Mouse (Mus musculus) splenic B cell, adult 2 months (primary cell): ENCODE results near the gene Clnk.
A peak's percentile ranks its signal among the peaks of the same experiment; 100 is the strongest.
"Not testable (repeated sequence)": the region's sequence is repeated elsewhere in the genome, so short reads cannot be mapped to it uniquely, and the experiment has no call there.

Source experiments
- DNase-seq: peaks from one replicate; pipeline ENCODE4 v3.0.0-alpha.2; 2011; ENCODE audit warnings: low read depth, low spot score
- H3K27me3 ChIP-seq: 2 replicates; pipeline ENCODE4 v1.6.1; 2012; ENCODE audit warnings: mild to moderate bottlenecking, low read length, moderate library complexity, mixed read lengths; ENCODE audit not compliant: control insufficient read depth, poor library complexity, insufficient read depth, severe bottlenecking
- H3K36me3 ChIP-seq: 2 replicates; pipeline ENCODE4 v1.6.1; 2012; ENCODE audit warnings: mild to moderate bottlenecking, low read length, moderate library complexity, mixed read lengths; ENCODE audit not compliant: control insufficient read depth, poor library complexity, insufficient read depth, severe bottlenecking

Clnk gene

DNA sequence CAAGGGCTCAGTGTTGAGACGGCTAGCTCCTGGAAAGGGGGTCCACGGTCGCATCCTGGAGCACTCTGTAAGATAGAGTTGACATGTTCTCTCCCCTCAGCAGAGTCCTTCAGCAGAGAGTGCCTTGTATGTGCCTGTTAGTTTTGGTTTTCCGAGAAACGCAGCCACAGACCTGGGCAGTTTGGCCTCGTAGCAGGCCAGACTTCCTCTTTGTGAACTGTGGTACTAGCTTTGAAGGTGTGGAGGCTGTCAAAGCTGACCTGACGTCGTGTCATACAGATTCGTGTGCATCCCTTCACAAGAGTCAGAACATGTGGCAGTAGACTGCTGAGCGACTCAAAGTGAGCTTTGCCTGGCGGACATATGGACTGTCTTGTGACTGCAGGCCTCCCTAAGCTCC, at the start of gene Clnk:
TSS of gene Clnk (minus strand) at position 191 of the 400 bp plus-strand sequence.
- peak; percentile 19 for DNase-seq
- Histone ChIP-seq H3K36me3 (no peaks in the 10 kb centered on the region), H3K27me3 (no peaks in the 10 kb centered on the region)

DNA sequence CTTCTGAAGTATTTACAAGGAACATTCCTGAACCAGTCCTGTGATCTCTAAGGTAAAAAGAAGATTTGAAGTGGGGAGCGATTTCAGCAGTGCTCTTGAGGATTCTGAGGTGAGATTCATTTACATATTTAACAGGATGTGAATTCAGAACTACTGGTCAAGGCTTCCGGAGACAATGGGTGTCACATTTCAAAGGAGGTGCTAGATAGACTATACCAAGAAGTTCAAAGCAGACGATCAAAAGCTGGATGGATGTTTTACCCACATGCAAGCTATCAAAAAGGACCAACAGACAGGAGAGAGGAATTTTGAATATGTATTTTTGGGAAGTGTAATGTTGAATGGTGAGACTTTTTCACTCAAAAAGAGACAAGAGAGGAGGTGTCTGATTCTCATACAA, 28.7 kb upstream of the Clnk start:
- H3K27me3 ChIP-seq = no peaks in the 10 kb centered on the region
- no peak for DNase-seq

DNA sequence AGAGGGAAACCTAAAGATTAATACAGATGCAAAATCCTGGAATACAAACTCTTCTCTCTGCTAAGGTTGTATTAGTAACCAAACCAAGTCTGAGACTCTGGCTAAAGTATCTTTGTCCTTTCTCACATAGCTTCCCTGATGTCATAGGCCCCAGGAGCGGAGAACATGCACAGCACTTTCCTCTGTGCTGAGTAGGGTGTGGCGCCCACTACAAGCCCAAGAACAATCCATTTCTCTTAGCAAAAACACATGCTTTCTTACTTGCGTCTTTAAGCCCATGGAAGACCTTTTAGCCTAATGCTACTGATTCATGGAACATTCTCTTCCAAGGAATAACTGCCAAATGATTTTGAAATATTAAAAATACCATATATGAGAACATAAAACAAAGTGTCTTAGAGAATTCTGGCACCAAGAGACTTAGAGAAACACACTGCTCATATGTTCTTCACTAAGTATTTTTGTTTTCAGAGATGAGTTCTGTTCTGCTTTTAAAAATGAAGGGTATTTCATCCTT, 28.0 kb upstream of the Clnk start:
- DNase-seq = no peak
- Histone ChIP-seq H3K27me3 (no peaks in the 10 kb centered on the region), H3K36me3 (no peaks in the 10 kb centered on the region)

More for the DNA sequence above, 28.7 kb upstream of the Clnk start:
- no peaks in the 10 kb centered on the region for H3K36me3 ChIP-seq

DNA sequence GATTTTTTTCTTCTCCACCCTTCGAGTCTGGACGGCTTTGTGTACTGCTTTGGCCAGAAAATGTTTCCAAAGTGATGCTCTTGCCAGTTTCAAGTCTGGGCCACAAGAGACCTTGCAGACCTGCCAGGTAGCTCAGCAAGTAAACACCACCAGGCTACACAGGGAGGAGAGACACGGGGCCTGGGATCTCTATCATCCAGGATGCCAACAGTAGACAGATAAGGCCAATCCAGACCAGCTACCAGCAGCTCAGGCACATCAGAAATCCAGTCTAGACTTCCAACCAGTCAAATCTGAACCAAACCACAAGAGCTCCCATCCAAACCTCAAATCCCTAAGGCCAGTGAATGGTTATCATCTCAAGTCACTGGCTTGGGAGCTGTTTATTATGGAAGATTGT, 26.3 kb upstream of the Clnk start:
- no peaks in the 10 kb centered on the region for H3K36me3 ChIP-seq
- DNase-seq = no peak
- H3K27me3 ChIP-seq = no peaks in the 10 kb centered on the region

GRCm38 (mm10) chr5:38899051-38899450, 22.4 kb upstream of the Clnk start:
- Histone ChIP-seq H3K36me3 (no peaks in the 10 kb centered on the region), H3K27me3 (no peaks in the 10 kb centered on the region)
- DNase-seq = no peak

DNA sequence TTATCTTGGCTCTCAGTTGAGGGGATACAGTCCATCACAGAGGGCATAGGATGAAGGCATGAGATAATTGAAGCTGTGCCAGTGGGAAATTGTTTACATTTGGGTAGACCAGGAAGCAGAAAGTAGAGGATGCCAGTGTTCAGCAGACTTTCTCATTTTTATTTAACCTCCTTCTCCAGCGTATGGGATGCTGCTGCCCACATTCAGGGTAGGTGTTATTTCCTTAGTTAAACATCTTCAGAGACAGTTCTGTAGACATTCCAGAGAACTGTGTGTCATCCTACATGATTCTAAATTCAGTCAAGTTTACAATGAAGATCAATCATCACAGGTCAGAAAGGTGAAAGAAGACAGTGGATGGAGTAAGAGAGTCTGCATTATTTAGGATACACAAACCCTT, 12.0 kb upstream of the Clnk start:
- DNase-seq = no peak
- Histone ChIP-seq H3K36me3 (no peaks in the 10 kb centered on the region), H3K27me3 (no peaks in the 10 kb centered on the region)

DNA sequence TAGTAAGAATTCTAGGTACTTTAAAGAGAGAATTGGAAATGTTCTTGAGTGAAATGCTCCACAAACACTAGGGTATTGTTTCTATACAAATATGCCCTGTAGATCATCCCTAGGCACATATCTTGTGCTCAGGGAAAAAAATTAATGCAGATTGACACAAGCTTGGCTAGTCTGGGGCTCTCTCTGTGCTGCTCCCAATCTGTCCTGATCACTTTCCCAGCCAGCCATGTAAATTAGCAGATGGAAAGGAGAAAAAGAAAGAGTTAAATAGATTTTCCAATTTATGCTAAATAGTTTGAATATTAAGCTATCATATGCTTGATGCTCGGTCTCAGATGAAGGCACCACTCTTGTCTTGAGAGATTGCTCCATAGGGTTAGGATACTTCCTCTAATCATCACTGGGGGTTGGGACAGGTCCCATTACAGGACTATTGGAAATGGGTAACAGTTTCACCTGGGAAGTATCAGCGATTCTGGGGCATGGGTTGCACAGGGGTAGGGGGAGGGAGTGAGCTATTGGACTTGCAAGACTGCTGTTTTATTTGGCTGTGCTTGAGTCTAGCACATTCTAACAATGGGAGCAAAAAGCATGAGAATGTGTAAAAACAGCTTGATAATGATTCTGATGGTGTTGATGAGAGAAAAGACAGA, 10.1 kb upstream of the Clnk start:
- DNase-seq = no peak
- no peaks in the 10 kb centered on the region for H3K27me3 ChIP-seq
- H3K36me3 ChIP-seq = no peaks in the 10 kb centered on the region

- not testable (repeated sequence) for H3K36me3 ChIP-seq, DNase-seq, H3K27me3 ChIP-seq
These were observed 6.0 kb upstream of the Clnk start for GRCm38 (mm10) chr5:38882635-38883034.

GRCm38 (mm10) chr5:38881728-38882620, 5.4 kb upstream of the Clnk start:
- Histone ChIP-seq H3K36me3 (no peaks in the 10 kb centered on the region), H3K27me3 (no peaks in the 10 kb centered on the region)
- no peak for DNase-seq

DNA sequence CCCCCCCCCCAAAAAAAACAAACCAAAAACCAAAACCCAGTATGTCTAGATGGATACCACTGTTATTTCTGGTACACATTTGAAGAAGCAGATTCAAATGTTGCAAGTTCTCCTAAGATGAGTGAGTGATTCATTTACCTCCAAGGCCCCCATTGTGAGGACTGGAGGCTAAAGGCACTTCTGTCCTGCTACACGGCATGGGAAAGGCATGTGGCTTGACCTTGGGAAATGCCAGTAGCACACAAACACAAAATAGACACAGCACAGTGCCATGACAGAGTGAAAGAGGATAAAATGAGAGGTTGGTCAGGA, 4.8 kb upstream of the Clnk start:
- no peak for DNase-seq
- no peaks in the 10 kb centered on the region for H3K27me3 ChIP-seq

GRCm38 (mm10) chr5:38879989-38880706, 3.5 kb upstream of the Clnk start:
- DNase-seq = no peak
- Histone ChIP-seq H3K36me3 (no peaks in the 10 kb centered on the region), H3K27me3 (no peaks in the 10 kb centered on the region)

More for the DNA sequence above, 4.8 kb upstream of the Clnk start:
- H3K36me3 ChIP-seq = no peaks in the 10 kb centered on the region

DNA sequence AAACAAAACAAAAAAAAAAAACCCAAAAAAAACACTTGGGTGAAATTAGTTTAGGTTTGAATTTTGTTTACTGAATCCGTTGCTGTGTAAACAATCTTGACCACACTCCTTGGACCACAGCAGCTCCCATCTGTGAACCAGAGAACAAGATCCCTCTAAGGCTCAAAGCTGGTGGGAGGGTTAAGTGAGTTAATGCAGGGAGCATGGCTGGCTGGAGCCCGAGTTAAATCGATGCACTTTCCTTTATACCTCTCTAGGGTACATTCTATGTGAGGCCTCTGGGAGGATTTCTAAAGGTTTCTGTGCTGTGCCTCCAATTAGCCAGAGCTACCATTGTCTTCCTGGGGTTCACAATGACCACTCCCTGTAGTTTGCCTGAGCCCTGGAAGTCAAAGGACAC, 1.2 kb downstream of the Clnk start:
- no peaks in the 10 kb centered on the region for H3K36me3 ChIP-seq
- no peak for DNase-seq
- no peaks in the 10 kb centered on the region for H3K27me3 ChIP-seq

DNA sequence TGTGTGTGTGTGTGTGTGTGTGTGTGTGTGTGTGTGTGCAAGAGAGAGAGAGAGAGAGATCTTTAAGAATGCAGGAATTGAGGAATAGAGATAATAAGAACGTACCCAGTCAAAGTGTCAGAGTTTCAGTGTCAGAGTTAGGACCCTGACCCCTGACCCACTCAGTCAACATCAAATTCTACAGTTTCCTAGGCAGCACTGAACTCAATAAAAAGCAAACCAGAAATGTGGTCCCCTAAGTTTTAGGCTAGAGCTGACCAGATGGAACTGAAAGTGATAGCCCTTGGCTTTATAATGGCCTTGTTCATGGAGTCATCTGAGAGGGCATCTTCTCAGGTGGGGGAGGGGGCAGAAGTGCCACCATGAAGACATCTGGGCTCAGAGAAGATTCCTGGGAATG, 1.7 kb downstream of the Clnk start:
- DNase-seq = no peak
- H3K36me3 ChIP-seq = no peaks in the 10 kb centered on the region

DNA sequence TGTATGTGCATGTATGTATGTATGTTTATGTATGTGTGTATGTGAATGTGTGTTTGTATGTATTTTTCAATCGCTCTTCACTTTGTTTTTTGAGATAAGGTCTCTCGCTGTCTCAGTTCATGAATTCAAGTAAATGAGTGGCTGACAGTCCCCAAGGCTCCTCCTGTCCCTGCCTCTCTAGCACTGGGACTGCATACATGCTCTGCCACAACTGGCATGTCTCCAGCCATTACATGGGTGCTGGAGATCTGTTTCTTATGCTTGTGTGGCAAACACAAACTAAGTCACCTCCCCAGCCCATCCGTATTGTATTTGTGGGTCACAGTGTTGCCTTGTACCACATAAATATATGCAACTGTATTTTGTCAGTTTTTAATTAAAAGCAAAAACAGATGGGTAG, 3.7 kb downstream of the Clnk start:
- Histone ChIP-seq H3K36me3 (no peaks in the 10 kb centered on the region), H3K27me3 (no peaks in the 10 kb centered on the region)
- DNase-seq = no peak

More for the DNA sequence above, 1.7 kb downstream of the Clnk start:
- no peaks in the 10 kb centered on the region for H3K27me3 ChIP-seq

GRCm38 (mm10) chr5:38871591-38871990, 5.0 kb downstream of the Clnk start:
- H3K27me3 ChIP-seq = no peaks in the 10 kb centered on the region
- DNase-seq = no peak
- no peaks in the 10 kb centered on the region for H3K36me3 ChIP-seq
